Mouse (Mus musculus) cerebral cortex, adult 2 months (tissue): Measurements from ENCODE around the gene Frmpd3.

Source experiments
- WGBS: fragments of 180-500 bp; shearing (Covaris S2); methylation state at CpG from one replicate; pipeline ENCODE4 v1.1.7; 2018; 5-methylcytosine and 5-hydroxymethylcytosine counted together

The Frmpd3 gene

GRCm38 (mm10) chrX:140341656-140342392 is at the start of gene Frmpd3:
Frmpd3 (plus strand) TSS chrX:140342263.
- 12% methylated on average over 18 of the region's 24 CpGs for WGBS

DNA sequence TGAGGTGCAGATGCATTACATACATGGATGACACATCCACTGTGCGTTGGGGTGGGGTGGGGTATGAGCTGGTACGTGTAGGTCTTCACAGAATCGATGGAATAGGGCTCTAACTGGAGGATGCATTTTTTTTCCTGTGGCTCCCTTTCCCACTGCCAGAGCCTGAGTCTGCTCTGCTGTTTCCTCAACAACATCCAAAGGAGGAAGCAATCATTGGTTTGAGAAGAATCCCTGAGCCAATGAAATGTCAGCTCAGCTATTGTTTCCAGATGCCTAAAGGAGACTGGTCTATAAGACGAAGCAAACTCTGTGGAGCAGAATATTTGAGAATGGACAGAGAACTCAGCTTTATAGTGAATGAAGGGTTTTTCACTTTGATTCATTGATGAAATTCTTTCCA is 38.3 kb upstream of the Frmpd3 start:
- WGBS: 65% methylated on average over 4 of the region's 4 CpGs

DNA sequence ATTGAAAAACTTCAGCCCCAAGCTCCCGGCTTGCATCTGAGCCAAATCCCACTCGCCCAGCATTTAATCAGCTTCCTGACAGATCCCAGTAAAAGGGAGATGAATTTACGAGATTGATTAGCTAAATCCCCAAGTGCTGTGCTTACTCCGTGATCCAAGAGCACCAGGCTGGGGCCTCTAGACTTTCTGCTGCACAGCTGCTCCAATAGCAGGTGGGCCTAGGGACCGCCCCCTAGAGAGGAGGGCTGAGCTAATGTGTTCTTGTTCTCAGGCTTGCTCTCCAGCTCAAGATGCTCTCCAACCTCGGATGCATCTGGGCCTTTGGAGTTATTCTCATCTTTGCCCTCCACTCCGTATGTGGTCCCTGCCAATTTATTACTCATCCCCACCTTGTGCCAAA is 36.4 kb upstream of the Frmpd3 start:
- WGBS: 57% methylated on average over 7 of the region's 7 CpGs

DNA sequence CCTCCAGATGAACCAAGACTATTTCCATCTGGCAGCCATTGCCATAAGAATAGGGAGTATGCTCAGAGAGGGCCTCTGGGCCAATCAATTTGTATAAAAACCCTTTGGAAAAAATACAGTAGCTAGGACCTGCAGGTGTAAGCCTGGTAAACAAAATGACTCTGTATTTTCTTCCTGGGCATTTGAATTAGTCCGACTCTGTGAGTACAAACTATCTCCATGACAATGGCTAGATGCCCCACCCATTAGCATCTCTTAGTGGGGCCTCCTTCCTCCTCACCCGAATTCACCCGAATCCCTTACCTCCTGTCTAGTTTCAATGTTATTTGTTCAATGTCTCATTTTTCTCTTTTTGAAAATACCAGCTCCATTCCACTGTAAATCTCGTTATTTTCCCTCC is 24.1 kb upstream of the Frmpd3 start:
- WGBS: 71% methylated on average over 4 of the region's 4 CpGs

GRCm38 (mm10) chrX:140319131-140319530 is 22.9 kb upstream of the Frmpd3 start:
- 64% methylated on average over 6 of the region's 6 CpGs for WGBS

DNA sequence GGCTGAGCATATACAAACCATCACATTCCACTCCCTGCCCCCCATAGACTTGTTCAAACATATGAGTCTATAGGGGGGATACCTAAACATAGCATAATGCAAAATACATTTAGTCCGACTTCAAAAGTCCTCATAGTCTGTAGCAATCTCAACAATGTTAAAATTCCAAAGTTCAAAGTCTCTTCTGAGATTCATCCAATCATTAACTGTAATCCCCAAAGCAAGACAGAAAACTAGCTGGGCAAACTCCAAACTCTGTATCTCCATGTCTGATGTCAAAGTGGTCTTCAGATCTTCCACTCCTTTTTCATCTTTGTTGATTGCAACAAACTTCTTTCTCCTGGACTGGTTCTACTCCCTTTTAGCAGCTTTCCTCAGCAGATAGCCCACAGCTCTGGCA is 21.4 kb upstream of the Frmpd3 start:
- WGBS: 86% methylated on average over 1 of the region's 1 CpGs

DNA sequence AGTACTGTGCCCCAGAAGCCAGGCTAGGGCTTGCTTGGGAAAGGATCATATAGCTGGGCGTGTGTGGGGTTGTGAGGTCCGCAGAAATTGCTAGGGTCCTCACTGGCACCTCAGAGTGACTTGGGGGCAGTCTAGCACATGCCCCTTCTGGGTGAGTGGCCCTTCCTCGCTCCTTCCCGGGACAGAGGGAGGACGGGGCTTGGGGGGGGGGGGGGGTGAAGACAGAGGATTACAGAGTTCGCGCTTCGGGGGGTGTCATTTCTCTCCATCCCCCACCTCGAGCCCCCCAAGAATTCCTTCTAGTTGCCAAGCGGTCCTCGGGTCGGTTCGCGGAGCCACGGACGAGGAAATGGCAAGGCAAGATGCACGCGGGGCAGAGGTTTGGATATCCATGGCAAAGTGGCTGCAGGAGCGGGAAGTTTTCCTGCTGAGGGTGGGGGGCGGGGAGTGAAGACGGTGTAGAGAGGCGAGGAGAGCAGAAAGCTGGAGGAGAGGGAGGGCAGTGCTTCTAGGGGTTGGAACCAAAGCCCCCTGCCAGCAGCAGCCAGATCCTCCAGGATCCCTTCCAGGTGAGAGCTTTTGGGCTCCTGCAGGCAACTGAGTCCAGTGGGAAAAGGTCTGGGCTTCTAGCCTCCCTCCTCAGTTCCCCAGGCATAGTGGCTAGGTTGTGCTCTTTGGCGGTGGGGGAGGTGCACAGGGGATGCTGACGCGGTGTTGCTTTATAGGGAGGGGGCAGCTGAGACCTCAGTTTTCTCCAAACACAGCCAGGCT is 515 bp downstream of the Frmpd3 start:
- 13% methylated on average over 17 of the region's 25 CpGs for WGBS

DNA sequence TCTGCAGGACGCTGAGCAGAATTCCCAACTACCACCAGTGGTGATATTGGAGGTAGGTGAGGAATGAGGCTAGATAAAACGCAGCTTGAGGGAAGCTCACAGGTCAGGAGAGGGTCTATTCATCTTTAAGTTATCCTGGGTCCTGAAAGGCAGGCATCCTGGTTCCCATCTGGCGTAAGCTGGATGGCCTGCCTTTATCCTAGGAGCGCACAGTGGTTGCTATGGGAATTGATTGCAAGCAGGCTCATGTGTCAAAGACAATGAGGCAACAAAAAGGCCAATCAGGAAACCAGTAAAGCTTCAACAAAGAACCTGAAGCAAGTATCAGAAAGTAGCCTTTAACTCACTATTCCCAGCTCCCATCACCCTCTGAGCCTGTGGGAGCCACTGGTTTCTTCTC is 33.6 kb downstream of the Frmpd3 start:
- WGBS: 64% methylated on average over 4 of the region's 4 CpGs

DNA sequence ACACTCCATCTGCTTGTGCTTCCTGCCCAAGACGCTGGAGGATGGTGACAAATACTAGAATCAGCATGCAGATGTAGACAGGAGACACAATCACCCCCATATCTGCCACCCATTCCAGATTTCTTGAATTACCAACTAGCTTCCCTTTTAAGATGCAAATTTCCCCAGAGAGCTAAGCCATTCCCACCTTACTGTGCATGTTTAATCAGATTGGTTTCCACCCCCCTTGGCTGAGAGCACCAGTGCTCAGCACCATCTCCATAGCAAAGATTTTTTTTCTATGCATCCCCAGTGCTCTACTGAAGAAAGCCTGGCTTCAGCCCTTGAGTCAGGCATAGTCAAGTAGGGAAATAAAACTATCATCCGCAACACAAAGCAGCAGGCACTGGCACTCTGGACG is 57.9 kb downstream of the Frmpd3 start:
- 19% methylated on average over 3 of the region's 3 CpGs for WGBS

GRCm38 (mm10) chrX:140402904-140403303 is 60.8 kb downstream of the Frmpd3 start:
- WGBS: 68% methylated on average over 4 of the region's 4 CpGs

DNA sequence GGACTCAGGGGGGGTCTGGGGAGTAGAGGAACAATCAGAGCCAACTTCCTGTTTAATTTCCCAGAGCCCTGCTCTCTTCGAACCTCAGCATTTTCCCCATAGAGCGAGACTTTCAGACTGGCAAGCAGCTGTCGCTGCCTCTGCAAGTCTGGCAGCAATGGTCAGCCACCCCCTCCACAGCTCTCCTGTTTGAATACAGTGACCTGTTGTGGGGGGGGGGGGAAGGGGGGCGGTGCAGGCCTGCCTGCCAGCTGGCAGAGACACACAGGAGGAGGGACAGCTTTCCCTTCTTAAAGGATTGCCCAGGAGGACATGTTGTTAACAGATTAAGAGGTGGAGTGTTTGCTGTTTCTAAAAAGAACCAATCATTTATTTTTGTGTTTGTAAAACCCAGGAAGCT is 64.0 kb downstream of the Frmpd3 start:
- 40% methylated on average over 3 of the region's 4 CpGs for WGBS

- WGBS: 67% methylated on average over 5 of the region's 5 CpGs
Observed at GRCm38 (mm10) chrX:140407593-140407992, 65.5 kb downstream of the Frmpd3 start.

GRCm38 (mm10) chrX:140418467-140418866 is 76.4 kb downstream of the Frmpd3 start:
- 53% methylated on average over 4 of the region's 4 CpGs for WGBS

GRCm38 (mm10) chrX:140427124-140427523 is 85.1 kb downstream of the Frmpd3 start:
- 83% methylated on average over 4 of the region's 4 CpGs for WGBS

DNA sequence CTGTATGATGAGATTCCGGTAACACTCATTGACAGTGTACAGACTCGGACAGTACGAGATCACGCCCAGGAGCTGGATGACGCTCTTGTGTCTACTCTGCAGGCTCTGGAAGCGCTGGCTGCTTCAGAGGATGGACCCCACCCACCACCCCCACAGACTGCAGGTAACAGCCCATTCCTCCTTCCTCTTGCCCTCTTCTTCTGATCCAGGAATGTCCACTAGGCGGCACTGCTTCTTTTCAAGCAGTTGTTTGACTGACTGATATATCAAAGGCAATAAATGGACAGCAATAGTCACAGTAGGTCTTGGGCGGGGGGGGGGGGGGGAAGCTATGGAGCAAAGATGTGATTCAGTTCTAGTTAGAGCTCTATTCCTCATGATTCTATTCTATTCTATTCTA is 86.2 kb downstream of the Frmpd3 start:
- 77% methylated on average over 8 of the region's 8 CpGs for WGBS

DNA sequence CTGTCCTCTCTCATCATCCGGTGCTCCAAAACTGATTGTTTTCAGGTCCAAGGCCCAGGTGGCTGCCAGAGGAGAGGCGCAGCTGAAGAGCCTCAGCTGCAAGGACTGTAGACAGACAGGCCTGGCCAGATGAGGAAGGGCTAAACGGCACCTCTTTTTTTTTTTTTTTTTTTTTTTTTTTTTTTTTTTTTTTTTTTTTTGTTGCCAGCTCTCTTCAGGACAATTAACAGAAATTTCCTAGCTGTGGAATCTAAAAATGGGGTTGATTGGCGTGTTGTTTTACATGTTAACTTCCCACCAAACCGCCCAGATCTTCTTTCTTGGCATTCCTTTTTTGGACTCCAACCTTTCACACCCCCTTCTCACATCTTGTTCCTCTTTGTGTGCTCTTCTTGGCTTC is 87.9 kb downstream of the Frmpd3 start:
- WGBS: 42% methylated on average over 5 of the region's 5 CpGs

DNA sequence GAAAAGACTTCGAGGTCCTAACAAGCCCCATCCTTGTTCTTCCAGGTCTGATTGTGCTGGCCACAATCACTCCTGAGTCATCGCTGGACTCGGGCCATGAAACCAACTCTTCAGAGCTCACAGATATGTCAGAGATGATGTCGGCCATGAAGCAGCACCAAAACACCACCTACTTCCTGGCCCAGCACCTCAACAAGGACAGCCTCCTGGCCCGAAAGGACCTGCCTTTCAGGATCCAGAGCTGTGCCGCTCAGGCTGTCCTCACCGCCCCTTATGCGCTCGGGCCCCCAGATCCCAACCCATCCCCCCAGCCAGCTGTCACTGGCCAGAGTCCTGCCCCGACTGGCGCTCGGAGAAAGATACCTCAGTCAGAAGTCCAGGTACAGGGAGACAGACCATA is 88.4 kb downstream of the Frmpd3 start:
- 60% methylated on average over 12 of the region's 12 CpGs for WGBS

DNA sequence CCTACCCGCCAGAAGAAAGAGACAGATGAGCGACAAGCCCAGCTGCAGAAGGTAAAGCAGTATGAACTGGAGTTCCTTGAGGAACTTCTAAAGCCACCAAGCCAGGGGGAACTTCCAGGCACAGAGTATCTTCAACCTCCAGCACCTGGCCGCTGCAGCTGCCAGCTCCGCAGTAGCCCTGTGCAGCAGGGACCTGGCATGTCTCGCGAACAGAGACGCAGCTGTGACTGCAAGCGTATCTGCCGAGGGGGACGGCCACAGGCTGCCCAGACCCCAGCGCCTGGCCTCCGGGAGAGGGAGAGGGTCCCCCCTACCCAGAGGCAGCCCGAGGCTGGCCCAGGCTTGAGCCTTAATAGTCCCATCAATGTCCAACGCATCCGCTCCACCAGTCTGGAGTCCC is 89.9 kb downstream of the Frmpd3 start:
- WGBS: 88% methylated on average over 15 of the region's 15 CpGs

DNA sequence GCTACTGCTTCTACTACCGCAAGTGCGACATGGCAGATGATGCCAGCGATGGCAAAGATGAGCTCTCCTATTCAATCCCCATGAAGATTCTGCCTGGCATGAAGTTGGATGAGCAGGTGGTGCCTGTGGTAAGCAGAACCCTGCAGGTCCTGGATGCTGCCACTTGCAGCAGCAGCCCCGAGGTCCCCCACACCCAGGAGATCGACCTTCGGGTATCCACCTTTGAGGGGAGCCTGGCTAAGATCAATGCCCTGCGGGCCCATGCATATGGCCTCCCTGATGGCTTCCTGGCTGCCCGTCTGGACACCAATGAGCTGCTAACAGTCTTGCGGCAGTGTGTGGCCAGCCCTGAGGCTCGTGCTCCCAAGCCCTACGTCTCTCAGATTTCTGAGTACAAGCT is 90.7 kb downstream of the Frmpd3 start:
- 88% methylated on average over 11 of the region's 11 CpGs for WGBS

GRCm38 (mm10) chrX:140445551-140445950 is 103.5 kb downstream of the Frmpd3 start:
- WGBS: 79% methylated on average over 13 of the region's 13 CpGs

DNA sequence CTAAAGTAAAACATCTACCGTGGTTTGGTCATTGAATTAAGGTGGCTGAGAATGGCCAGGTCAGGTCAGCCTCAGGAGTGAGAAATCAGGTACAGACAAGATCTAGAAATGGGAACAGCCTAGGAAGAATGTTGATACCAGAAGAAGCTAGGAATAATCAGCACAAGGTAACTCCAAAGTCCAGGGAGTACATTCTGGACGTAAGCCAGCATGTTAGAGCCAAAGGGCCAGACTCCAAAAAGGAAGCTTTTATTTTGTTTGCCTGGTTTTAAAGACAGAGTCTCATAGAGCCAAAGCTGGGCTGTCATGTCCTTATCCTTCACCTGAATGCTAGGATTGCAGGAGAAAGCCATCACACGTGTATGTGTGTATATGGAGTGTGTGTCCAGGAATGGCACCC is 108.0 kb downstream of the Frmpd3 start:
- 59% methylated on average over 3 of the region's 3 CpGs for WGBS

GRCm38 (mm10) chrX:140456279-140456731 is 114.2 kb downstream of the Frmpd3 start, which contains the start of gene Prps1:
Prps1 (plus strand) TSS chrX:140456613.
- 2% methylated on average over 26 of the region's 26 CpGs for WGBS
